Mouse (Mus musculus) cortical plate, adult 2 months (tissue): Measurements from ENCODE around the gene Ssh1.

ENCODE experiments used
- CTCF ChIP-seq: fragments of 200-500 bp; IDR thresholded peaks from 2 replicates; pipeline ENCODE4 v1.5.1; 2011; ENCODE audit warnings: mild to moderate bottlenecking, control low read depth, low read length; ENCODE audit not compliant: insufficient read depth; ENCODE audit errors: extremely low read depth
- POLR2A ChIP-seq: fragments of 200-500 bp; IDR thresholded peaks from 2 replicates; pipeline ENCODE4 v1.6.1; 2011; ENCODE audit warnings: mild to moderate bottlenecking, low read length, control low read depth; ENCODE audit not compliant: insufficient read depth; ENCODE audit errors: extremely low read depth

GRCm38 (mm10) chr5:114041327-114041930 lies 47.7 kb upstream of the Ssh1 start:
- no peak for TF ChIP-seq CTCF
- no peak for TF ChIP-seq POLR2A
